Mouse (Mus musculus): Measurements from ENCODE around the gene Acot6.
A peak's percentile ranks its signal among the peaks of the same experiment; 100 is the strongest.
"Not testable (repeated sequence)": the region's sequence is repeated elsewhere in the genome, so short reads cannot be mapped to it uniquely, and the experiment has no call there.

Gene Acot6

DNA sequence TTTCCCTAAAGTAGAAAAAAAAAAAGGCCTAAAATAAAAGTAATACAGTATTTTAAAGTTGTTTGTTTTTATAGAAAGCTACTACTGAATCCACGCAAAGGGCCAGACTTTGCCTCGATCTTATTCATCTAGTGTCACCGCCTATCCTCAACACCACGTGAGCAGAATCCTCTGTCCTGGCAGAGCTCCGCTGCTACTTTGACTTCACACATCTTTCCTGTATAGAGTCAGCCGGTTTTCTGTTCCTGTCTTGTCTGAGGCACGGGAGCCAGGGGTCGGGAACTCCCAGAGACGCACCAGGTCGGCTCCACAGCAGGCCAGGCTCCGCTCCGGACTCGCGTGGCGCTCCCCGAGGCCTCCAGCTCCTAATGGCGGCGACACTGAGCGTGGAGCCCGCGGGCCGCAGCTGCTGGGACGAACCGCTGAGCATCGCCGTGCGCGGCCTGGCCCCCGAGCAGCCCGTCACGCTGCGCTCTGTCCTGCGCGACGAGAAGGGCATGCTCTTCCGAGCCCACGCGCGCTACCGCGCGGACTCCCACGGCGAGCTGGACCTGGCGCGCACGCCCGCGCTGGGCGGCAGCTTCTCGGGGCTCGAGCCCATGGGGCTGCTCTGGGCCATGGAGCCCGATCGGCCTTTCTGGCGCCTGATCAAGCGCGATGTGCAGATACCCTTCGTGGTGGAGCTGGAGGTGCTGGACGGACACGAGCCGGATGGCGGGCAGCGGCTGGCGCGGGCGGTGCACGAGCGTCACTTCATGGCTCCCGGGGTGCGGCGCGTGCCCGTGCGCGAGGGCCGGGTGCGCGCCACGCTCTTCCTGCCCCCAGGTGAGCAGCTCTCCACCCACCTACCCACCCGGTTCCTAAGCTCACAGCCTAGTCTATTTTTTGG, at the start of gene Acot6:
Gene Acot6 (plus strand): TSS at position 51 of the 889 bp plus-strand sequence.
- peak; percentile 83 for ATAC-seq (ENCODE audit: low TSS enrichment)

DNA sequence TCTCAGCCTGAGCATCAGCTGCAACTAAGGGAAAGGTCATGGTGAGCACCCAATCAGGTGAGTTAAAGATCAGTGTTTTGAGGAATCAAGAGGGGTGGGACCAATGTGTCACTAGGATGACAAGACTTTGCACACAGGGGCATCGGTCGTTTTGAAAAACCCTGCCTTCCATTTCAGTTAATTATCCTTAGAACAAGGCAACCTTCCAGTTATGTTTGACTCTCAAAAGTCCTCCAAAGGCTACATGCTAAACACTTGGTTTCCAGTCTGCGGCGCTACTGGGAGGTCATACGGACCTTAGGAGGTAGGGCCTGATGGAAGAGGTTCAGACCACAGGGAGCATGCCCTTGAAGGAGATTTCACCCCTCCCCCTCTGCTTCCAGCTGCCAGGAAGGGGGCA, 49.7 kb upstream of the Acot6 start:
- not testable (repeated sequence) for ATAC-seq (ENCODE audit: low TSS enrichment)

DNA sequence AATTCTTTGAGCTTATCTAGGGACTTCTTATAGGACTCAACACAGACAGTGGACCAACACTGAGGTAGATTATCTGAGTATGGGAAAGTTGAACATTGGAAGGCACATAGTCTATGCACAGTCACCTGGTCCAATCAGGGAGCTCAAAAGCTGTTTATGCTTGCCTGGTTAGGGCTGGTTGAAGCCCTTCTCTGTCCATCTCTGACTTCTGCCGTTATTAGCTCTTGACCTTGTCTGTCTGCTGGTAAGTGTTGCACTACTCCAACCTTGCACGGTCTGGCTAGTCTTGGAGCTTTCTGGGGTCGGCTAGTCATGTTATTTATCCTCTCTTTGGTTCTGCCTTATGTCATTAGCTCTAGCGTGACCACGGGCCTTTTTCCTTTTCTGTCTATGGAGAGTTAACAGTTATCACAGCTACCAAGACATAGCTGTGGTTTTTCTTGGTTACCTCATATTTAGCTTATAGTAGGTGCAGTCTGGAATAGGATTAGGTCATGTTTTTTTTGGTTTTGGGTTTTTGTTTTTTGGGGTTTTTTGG, 48.4 kb upstream of the Acot6 start, which contains the start of gene Acot3:
Gene Acot3 (plus strand): TSS at position 208 of the 538 bp plus-strand sequence.
- no peak for ATAC-seq (ENCODE audit: low TSS enrichment)

DNA sequence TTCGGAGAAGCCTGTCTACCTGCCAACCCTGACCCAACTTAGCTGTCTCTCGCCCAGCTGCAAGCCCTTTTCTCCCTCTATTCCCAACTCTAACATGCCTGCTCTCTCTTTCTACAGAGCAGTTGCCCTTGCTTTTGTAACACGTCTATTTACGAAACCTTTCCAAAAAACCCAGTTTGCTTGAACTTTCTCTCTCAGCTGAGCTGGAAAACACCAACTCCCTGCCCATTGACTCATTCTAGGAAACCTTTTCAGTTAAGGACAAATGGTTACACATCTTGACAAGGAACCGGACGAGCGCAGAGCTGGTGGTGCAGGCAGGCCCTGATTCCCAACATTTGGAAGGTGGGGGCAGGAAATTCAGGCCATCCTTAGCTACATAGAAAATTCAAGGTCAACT, 47.8 kb upstream of the Acot6 start:
- no peak for ATAC-seq (ENCODE audit: low TSS enrichment)

DNA sequence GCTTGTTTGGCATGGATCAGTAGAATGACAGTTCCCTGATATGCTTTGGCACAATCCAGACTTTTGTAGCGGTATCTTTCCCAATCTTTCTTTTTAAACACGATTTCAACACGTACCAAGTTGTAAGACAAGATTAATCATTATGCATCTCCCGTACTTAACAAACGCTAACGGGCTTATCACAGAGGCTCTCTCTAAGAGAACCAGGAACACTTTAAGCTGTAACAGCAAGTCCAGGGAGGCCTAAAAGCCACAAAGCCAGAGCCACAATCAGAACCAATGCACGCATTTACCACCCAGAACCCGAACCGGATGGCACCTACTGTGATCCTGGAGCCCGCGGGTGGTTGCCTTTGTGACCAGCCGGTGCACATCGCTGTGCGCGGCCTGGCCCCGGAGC, 47.3 kb upstream of the Acot6 start:
- peak; percentile 50; the same call in 1 of the 2 replicates for ATAC-seq (ENCODE audit: low TSS enrichment)

DNA sequence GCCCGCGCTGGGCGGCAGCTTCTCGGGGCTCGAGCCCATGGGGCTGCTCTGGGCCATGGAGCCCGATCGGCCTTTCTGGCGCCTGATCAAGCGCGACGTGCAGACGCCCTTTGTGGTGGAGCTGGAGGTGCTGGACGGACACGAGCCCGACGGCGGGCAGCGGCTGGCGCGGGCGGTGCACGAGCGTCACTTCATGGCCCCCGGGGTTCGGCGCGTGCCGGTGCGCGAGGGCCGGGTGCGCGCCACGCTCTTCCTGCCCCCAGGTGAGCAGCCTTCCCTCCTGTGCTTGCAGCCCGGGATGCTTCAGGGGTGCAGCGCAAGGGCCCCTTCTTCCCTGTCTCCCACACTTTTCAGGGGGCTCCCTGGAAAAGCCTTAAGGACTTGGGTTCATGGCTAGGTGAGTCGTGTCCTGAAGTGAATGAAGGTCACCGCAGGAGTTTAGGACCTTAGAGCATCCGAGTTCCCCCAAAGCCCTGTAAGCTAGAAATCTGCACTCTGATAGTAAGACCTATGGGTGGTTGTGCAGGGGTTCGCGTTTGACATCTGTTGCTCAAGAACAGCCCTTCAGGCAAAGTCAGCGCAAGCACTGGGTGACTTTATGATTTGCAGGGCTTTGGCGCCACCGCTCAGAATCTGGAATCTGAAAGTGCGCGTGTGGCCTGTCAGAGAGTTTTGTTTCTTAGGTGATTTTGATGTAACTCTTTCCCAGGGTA, 46.6 kb upstream of the Acot6 start:
- peak; percentile 55; the same call in 1 of the 2 replicates for ATAC-seq (ENCODE audit: low TSS enrichment)

DNA sequence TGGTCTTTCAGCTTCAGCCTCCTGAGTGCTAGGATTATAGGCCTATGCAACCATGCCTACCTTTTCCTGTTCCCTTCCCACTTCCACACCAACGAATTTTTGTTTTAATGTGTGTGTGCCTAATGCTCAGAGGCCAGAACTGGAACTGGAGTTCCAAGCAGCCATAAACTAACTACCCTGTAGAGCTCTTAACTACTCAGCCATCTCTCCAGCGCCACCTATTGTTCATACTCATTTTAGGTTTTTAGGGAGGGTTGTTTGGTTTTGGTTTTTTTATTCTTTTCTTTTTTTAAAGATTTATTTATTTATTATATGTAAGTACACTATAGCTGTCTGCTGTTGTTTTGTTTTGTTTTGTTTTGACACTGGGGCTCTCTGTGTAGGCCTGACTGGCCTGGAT, 39.5 kb upstream of the Acot6 start:
- peak; percentile 64; the same call in 1 of the 2 replicates for ATAC-seq (ENCODE audit: low TSS enrichment)

DNA sequence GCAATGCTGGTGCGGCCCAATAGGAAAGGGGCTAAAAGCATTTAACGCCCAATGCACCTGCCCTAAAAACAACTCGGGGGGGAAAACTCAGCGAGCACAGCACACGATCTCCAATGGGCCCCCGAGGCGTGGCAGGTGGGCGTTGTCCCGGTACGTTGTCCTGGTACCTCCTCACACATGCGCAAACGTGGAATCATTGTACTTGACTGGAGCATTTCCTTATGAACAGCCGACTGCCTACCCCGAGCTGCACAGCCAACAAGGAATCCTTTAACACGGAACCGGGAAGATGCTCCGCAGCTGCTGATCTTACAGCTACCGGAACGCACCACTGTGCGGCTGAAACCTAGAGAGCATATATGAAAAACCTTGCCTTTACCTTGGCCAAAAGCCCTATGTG, 38.1 kb upstream of the Acot6 start:
- no peak for ATAC-seq (ENCODE audit: low TSS enrichment)

DNA sequence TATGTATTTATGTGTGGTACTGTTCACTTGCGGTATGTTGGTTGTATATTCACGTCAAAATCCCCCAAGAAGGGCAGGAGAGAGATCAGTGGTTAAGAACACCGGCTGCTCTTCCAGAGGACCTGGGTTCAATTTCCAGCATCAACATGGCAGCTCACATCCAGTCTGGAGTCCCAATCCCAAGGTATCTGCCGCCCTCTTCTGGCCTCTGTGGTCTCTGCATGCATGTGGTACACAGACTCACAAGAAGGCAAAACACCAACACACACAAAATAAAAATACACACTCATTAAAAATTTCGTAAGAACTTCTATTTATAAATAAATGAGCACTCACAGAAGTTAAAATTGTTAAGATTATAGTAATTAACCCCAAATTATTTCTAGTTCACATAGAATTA, 37.2 kb upstream of the Acot6 start:
- no peak for ATAC-seq (ENCODE audit: low TSS enrichment)

DNA sequence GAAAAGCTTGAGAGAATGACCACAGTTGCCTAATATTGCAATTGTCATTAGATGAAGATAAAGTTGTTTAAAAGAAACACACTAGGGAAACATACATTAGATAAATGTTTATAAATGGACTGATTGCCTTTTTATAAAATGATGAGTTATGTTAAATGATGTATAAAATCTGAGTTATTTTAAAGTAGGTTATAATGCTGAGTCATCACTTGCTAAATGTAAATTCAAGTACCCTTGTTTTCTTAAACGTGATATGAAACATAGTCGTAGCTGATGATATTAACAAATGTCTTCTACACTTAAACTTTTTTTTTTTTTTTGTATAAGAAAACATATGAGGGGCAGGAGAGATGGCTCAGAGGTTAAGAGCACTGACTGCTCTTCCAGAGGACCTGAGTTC, 36.6 kb upstream of the Acot6 start:
- no peak for ATAC-seq (ENCODE audit: low TSS enrichment)

DNA sequence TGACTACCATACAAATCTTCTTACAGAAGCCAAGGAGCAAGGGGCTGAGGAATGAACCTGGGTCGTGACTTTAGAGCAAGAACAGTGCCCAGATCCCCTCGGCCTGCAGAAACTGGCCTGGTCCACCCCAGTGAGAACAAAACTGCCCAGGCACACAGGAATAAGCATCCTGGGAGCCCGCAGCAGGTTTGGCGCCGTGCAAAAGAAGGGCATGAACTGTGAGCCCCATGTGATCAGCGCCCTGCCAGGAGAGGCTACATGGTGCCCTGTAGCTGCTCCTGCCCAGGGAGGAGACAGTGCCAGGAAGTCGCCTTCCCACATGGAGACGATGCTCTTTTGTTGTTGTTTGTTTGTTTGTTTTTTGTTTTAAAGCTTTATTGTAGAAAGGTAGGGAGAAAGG, 35.8 kb upstream of the Acot6 start:
- ATAC-seq (ENCODE audit: low TSS enrichment), result no peak

DNA sequence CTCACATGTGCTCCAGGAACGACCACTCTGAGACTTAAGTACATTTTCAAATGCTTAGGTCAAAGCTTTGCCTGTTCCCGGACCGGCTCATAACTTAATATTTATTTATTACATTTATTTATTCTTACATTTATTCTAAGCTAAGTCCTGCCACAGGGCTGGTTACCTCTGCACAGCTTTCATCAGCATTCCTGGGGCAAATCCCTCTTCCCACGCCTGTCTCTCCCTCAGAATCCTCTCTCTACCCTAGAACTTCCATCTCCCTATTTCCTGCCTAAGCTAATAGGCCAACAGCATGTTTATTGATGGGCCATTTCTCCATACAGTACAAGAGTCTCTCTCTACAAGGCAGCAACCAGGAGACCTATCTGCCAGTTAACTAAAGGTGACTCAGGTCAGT, 32.7 kb upstream of the Acot6 start:
- ATAC-seq (ENCODE audit: low TSS enrichment), result no peak

DNA sequence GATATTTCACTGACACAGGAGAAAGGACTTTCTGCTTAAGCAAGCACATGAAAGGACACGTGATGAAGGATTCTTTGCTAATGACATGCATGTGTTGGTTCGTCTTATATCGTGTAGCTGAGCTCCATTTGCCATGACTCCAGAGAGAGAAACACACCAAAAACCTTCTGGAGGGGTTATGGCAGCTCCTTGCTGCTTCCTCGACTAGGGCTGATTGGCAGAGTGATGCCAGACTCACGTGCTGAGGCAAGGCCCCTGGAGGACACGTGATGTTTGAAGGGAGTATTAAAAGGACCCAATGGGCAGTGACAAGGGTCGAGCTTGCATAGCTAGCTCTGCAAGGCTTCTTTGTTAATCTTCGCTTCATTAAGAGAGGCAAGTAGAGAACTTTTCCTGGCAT, 32.2 kb upstream of the Acot6 start:
- no peak for ATAC-seq (ENCODE audit: low TSS enrichment)

DNA sequence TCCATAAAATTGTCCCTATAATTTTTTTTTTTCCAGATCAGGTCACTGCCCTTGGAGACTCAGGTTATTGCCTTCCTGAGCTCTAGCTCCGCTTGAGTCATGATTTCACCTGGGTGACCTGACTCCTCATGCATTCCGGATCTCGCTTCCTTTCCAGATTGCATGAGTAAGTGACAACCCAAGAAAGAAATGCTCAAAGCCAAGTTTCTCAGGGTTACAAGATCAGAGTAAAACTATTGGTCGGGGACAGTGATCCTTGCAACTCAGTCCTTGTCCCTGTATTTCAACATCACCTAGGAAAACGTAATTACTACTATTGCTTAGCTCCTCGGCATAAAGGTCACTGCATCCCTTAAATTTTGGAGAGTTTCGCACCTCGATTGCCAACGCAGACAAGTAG, 31.5 kb upstream of the Acot6 start, which contains the start of gene Acot5:
Gene Acot5 (plus strand): TSS at position 340 of the 400 bp plus-strand sequence.
- ATAC-seq (ENCODE audit: low TSS enrichment), result no peak

DNA sequence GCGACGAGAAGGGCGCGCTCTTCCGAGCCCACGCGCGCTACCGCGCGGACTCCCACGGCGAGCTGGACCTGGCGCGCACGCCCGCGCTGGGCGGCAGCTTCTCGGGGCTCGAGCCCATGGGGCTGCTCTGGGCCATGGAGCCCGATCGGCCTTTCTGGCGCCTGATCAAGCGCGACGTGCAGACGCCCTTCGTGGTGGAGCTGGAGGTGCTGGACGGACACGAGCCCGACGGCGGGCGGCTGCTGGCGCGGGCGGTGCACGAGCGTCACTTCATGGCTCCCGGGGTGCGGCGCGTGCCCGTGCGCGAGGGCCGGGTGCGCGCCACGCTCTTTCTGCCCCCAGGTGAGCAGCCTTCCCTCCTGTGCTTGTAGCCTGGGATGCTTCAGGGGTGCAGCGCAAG, 30.9 kb upstream of the Acot6 start:
- peak; percentile 35; the same call in 1 of the 2 replicates for ATAC-seq (ENCODE audit: low TSS enrichment)

DNA sequence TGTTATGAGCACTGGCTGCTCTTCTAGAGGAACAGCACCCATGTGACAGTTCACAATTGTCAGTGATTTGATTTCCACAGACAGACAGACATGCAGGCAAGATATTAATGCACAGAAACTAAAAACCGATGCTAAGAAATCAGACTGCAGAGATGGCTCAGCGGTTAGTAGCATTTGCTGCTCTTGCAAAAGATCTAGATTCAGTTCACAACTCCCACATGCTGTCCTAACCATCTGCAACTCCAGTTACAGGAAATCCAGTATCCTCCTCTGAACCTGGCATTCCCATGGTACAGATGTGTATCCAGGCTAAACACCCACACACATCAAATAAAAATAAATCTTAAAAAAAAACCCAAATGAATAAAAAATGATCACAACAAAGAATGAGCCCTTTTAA, 28.8 kb upstream of the Acot6 start:
- ATAC-seq (ENCODE audit: low TSS enrichment), result peak; percentile 93

DNA sequence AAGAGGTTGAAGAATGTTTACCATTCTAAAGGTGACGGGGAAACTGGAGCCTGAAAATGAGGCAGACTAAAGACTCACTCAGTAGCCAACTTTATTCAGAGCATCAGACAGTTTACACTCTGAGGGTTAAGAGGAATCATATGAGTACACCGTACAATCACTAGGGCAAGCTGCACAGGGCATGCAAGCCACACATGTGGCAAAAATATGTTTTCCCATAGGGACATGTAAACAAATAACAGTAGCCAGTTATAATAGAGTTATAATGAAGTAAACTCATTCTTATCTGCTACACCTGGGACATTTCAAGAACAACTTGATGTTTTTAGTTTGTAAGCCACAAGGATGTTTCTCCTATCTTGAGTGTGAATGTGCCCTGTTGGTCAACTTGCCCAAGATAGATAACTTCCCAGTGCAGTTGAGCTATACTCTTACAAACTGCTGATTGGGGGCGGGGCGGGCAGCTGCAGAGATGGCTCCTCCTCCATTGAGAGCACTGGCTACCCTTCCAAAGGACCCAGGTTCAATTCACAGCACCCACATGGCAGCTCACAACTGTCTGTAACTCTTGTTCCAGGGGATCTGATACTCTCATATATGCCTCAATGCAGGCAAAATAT, 23.0 kb upstream of the Acot6 start:
- no peak for ATAC-seq (ENCODE audit: low TSS enrichment)

DNA sequence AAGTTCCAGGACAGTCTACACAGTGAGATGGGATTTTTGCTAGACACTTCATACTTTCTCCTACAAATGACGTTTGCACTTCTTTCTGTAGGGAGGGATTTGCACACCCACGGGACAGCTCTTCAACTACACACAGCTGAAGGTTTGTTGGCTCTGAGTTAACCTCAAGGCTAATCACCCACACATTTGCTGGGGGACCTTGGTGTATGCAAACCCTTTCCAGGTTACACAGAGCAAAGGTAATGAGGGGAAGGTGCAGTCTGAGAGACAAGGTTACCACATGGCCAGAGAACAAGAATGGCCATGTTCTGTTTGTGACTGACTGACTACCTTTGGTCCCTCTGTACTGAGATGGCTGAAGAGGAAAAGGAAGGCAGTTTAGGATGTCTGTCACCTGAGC, 16.6 kb upstream of the Acot6 start:
- ATAC-seq (ENCODE audit: low TSS enrichment), result no peak

DNA sequence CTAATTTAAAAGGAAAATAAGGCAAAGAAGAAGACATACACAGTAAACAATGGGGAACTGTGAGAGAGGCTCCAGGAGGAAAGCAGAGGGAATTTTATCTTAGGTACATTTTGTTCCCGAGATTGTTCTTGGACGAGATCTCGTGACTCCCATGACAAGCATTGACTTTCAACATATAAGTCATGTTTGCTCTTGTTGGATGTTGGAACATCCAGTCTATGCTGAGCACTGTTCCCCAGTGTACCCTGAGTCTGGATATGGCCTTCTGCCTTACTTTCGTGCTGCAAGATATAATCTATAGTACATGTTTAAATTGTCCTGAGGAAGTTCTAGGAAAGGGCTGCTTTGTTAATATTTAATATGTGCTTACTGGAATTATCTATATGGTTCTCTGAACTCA, 15.9 kb upstream of the Acot6 start:
- no peak for ATAC-seq (ENCODE audit: low TSS enrichment)

DNA sequence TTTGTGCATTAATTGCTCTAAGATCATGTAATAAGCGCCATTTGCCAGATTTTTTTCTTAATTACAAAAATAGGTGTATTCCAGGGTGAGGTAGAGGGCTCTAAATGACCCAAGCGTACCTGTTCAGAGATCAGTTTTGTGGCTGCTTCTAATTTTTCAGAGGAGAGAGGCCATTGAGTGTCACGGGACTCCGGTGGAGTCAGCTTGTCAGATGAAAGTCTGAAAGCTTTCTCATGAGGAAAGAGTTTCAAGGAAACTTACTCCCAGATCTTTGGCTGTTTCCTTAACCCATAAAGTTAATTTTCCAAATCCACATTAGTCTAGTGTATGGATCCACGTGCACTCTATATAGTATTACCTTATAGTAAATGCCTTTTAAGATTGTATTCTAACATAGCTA, 5.8 kb upstream of the Acot6 start:
- ATAC-seq (ENCODE audit: low TSS enrichment), result not testable (repeated sequence)

DNA sequence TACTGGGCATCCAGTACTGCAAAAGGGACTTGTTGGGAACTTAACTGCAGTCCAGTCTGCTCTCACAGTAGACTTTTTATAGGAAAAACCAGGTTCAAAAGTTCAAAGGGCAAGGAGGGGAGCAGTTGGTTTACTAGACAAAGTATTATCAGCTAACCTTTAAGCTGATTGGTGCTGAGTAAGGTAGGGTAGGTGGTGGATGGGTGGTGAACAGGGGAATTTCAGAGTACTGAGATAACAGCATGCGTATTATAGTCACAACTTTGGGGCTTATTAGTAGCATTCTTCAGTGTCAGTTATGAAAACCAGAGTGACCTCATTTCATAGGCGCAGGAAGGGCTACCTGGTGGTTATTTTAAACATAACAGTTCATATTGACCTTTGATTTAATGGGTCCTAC, 849 bp upstream of the Acot6 start:
- no peak for ATAC-seq (ENCODE audit: low TSS enrichment)

DNA sequence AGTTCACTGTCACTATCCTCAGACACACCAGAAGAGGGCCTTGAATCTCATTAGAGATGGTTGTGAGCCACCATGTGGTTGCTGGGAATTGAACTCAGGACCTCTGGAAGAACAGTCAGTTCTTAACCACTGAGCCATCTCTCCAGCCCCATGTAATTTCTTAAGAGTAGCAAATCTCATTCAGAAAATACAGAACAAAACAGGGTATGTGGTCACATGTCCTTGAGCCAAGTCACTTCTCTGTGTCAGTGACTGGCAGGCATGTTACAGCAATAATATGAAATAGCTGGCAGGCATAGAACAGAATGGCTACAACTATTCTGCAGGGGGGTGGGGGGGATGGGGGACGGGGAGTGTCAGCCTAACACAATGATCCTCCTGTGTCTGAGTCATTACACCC, 383 bp upstream of the Acot6 start:
- no peak for ATAC-seq (ENCODE audit: low TSS enrichment)

Data from frontal cortex, adult (tissue).